Mouse (Mus musculus): ENCODE data around the gene Cldn17. TPM values are rescaled to one million over a fixed set of nuclear protein-coding genes. Genes with fewer than 3 reads are reported as not detected.

Gene Cldn17
- 0.22 TPM in 1 of 2 replicates, not detected in the other for polyA plus RNA-seq (2015; fragmentation: Nextera tagmentation; extraction: Ambion mirVana)

GRCm38 (mm10) chr16:88506878-88507277, at the start of gene Cldn17:
TSS of gene Cldn17 (minus strand) at chr16:88506978.
- no peak within 1 kb of the TSS for H3K9ac ChIP-seq
- H3K4me1 ChIP-seq: no peaks in the 10 kb centered on the region
- no peaks in the 10 kb centered on the region for H3K27me3 ChIP-seq (replicated peaks)
- no peak within 1 kb of the TSS for H3K4me2 ChIP-seq
- H3K9me3 ChIP-seq: no peaks in the 10 kb centered on the region
- ATAC-seq (ENCODE audit: insufficient read depth, low FRiP score, low read depth): no peak
- no peak within 1 kb of the TSS for H3K27ac ChIP-seq
- no peaks in the 10 kb centered on the region for H3K36me3 ChIP-seq
- WGBS: 82% methylated on average over 6 of the region's 6 CpGs
- no peak within 1 kb of the TSS for H3K4me3 ChIP-seq (replicated peaks)

GRCm38 (mm10) chr16:88542488-88542887, 35.7 kb upstream of the Cldn17 start:
- H3K4me1 ChIP-seq: no peaks in the 10 kb centered on the region
- H3K27ac ChIP-seq: no peak overlapping the region
- H3K4me2 ChIP-seq: no peak overlapping the region
- ATAC-seq (ENCODE audit: insufficient read depth, low FRiP score, low read depth): no peak
- no peaks in the 10 kb centered on the region for H3K27me3 ChIP-seq (replicated peaks)
- H3K9ac ChIP-seq: no peak overlapping the region
- no peaks in the 10 kb centered on the region for H3K9me3 ChIP-seq
- WGBS: 57% methylated on average over 6 of the region's 6 CpGs
- H3K36me3 ChIP-seq: no peaks in the 10 kb centered on the region
- H3K4me3 ChIP-seq (replicated peaks): no peak overlapping the region

GRCm38 (mm10) chr16:88539841-88540487, 33.2 kb upstream of the Cldn17 start:
- peak; percentile 84 for ATAC-seq (ENCODE audit: insufficient read depth, low FRiP score, low read depth)
- Histone ChIP-seq H3K9me3 (no peaks in the 10 kb centered on the region), H3K27ac (no peak overlapping the region)

GRCm38 (mm10) chr16:88511348-88511747, 4.6 kb upstream of the Cldn17 start:
- H3K4me2 ChIP-seq: no peak overlapping the region
- ATAC-seq (ENCODE audit: insufficient read depth, low FRiP score, low read depth): 0 out of 2 replicates have a peak, but pooled peaks have one; percentile 35
- H3K27ac ChIP-seq: no peak overlapping the region

More at GRCm38 (mm10) chr16:88539841-88540487, 33.2 kb upstream of the Cldn17 start:
- Histone ChIP-seq H3K36me3 (no peaks in the 10 kb centered on the region), H3K27me3 (replicated peaks) (no peaks in the 10 kb centered on the region), H3K4me3 (replicated peaks) (no peak overlapping the region), H3K4me2 (no peak overlapping the region), H3K9ac (no peak overlapping the region), H3K4me1 (no peaks in the 10 kb centered on the region)
- WGBS: 62% methylated on average over 3 of the region's 3 CpGs

GRCm38 (mm10) chr16:88508150-88508549, 1.4 kb upstream of the Cldn17 start:
- Histone ChIP-seq H3K27ac (no peak overlapping the region), H3K9ac (no peak overlapping the region), H3K4me3 (replicated peaks) (no peak overlapping the region), H3K4me1 (no peaks in the 10 kb centered on the region), H3K4me2 (no peak overlapping the region), H3K36me3 (no peaks in the 10 kb centered on the region), H3K9me3 (no peaks in the 10 kb centered on the region), H3K27me3 (replicated peaks) (no peaks in the 10 kb centered on the region)
- no peak for ATAC-seq (ENCODE audit: insufficient read depth, low FRiP score, low read depth)
- WGBS: 37% methylated on average over 4 of the region's 4 CpGs

More at GRCm38 (mm10) chr16:88511348-88511747, 4.6 kb upstream of the Cldn17 start:
- Histone ChIP-seq H3K9ac (no peak overlapping the region), H3K27me3 (replicated peaks) (no peaks in the 10 kb centered on the region), H3K4me3 (replicated peaks) (no peak overlapping the region), H3K36me3 (no peaks in the 10 kb centered on the region), H3K9me3 (no peaks in the 10 kb centered on the region), H3K4me1 (no peaks in the 10 kb centered on the region)

GRCm38 (mm10) chr16:88506338-88506737, 440 bp downstream of the Cldn17 start:
- Histone ChIP-seq H3K27ac (no peak overlapping the region), H3K4me1 (no peaks in the 10 kb centered on the region), H3K4me3 (replicated peaks) (no peak overlapping the region), H3K9ac (no peak overlapping the region), H3K36me3 (no peaks in the 10 kb centered on the region), H3K27me3 (replicated peaks) (no peaks in the 10 kb centered on the region), H3K4me2 (no peak overlapping the region), H3K9me3 (no peaks in the 10 kb centered on the region)
- no peak for ATAC-seq (ENCODE audit: insufficient read depth, low FRiP score, low read depth)
- WGBS: 95% methylated on average over 11 of the region's 11 CpGs

GRCm38 (mm10) chr16:88488096-88488495, 18.7 kb downstream of the Cldn17 start:
- H3K27ac ChIP-seq: no peak overlapping the region
- no peak overlapping the region for H3K9ac ChIP-seq
- H3K36me3 ChIP-seq: no peaks in the 10 kb centered on the region
- ATAC-seq (ENCODE audit: insufficient read depth, low FRiP score, low read depth): no peak
- H3K4me2 ChIP-seq: no peak overlapping the region
- H3K9me3 ChIP-seq: no peaks in the 10 kb centered on the region
- no peak overlapping the region for H3K4me3 ChIP-seq (replicated peaks)
- H3K4me1 ChIP-seq: no peaks in the 10 kb centered on the region
- no peaks in the 10 kb centered on the region for H3K27me3 ChIP-seq (replicated peaks)

GRCm38 (mm10) chr16:88480011-88480774, 26.6 kb downstream of the Cldn17 start:
- Histone ChIP-seq H3K36me3 (no peaks in the 10 kb centered on the region), H3K27ac (no peak overlapping the region), H3K4me3 (replicated peaks) (no peak overlapping the region), H3K9ac (no peak overlapping the region), H3K4me1 (no peaks in the 10 kb centered on the region), H3K4me2 (no peak overlapping the region), H3K9me3 (no peaks in the 10 kb centered on the region), H3K27me3 (replicated peaks) (no peaks in the 10 kb centered on the region)
- no peak for ATAC-seq (ENCODE audit: insufficient read depth, low FRiP score, low read depth)
- WGBS: 65% methylated on average over 3 of the region's 3 CpGs

- ATAC-seq (ENCODE audit: insufficient read depth, low FRiP score, low read depth): no peak
- no peak overlapping the region for H3K27ac ChIP-seq
- H3K4me2 ChIP-seq: no peak overlapping the region
- 73% methylated on average over 3 of the region's 3 CpGs for WGBS
- no peaks in the 10 kb centered on the region for H3K27me3 ChIP-seq (replicated peaks)
- no peak overlapping the region for H3K9ac ChIP-seq
- no peak overlapping the region for H3K4me3 ChIP-seq (replicated peaks)
- H3K9me3 ChIP-seq: no peaks in the 10 kb centered on the region
- H3K4me1 ChIP-seq: no peaks in the 10 kb centered on the region
- H3K36me3 ChIP-seq: no peaks in the 10 kb centered on the region
Measured at GRCm38 (mm10) chr16:88463235-88463634, 43.5 kb downstream of the Cldn17 start.

Other genes starting within 250 kb of the Cldn17 start
- gene Grik1, start 216.7 kb downstream of the Cldn17 start, polyA plus RNA-seq (2015; fragmentation: Nextera tagmentation; extraction: Ambion mirVana): 3.6 and 3.7 TPM in 2 replicates
- gene Cldn8, start 56.2 kb upstream of the Cldn17 start, polyA plus RNA-seq (2015; fragmentation: Nextera tagmentation; extraction: Ambion mirVana): 18.5 and 20.6 TPM in 2 replicates
- gene Krtap24-1, start 105.3 kb upstream of the Cldn17 start, polyA plus RNA-seq (2015; fragmentation: Nextera tagmentation; extraction: Ambion mirVana): not detected in 2 replicates
- gene 2310079G19Rik, start 120.7 kb upstream of the Cldn17 start, polyA plus RNA-seq (2015; fragmentation: Nextera tagmentation; extraction: Ambion mirVana): not detected in 2 replicates
- gene Krtap26-1, start 140.8 kb upstream of the Cldn17 start, polyA plus RNA-seq (2015; fragmentation: Nextera tagmentation; extraction: Ambion mirVana): not detected in 2 replicates
- not detected in 2 replicates for gene Krtap27-1, start 164.7 kb upstream of the Cldn17 start, polyA plus RNA-seq (2015; fragmentation: Nextera tagmentation; extraction: Ambion mirVana)
- gene 2310061N02Rik, start 201.0 kb upstream of the Cldn17 start, polyA plus RNA-seq (2015; fragmentation: Nextera tagmentation; extraction: Ambion mirVana): not detected in 2 replicates
- gene Krtap13-1, start 221.9 kb upstream of the Cldn17 start, polyA plus RNA-seq (2015; fragmentation: Nextera tagmentation; extraction: Ambion mirVana): not detected in 2 replicates
- gene Krtap13, start 244.7 kb upstream of the Cldn17 start, polyA plus RNA-seq (2015; fragmentation: Nextera tagmentation; extraction: Ambion mirVana): not detected in 2 replicates

Data from stomach, embryonic 15.5 days (tissue).